Mouse (Mus musculus): Measurements from ENCODE around the gene Mcu.

The Mcu gene

DNA sequence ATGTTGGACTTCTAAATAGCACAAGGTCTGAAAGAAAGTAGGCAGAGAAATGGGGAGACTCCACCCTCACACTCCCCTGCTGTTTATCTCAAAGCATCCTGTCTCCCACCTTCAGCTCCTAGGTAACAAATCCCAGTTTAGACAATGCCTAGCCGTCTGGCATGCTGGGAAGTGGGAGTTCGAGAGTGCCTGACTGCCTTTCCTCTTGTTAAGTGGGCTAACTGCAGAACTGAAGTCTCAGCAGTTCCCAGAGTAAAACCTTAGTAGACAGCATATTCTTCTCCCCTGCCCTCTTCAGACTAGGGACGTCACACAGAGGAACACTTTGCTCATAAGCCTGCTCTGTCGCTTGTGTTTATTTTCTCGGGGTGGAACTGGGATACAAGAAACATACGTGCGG, 69.1 kb downstream of the Mcu start:
- no peak for TF ChIP-seq CTCF (conservative IDR thresholded peaks at IDR 0.05; ENCODE audit: low read length)
- 0 out of 2 replicates have a peak, but pooled peaks have one; percentile 10 for TF ChIP-seq NANOG (IDR thresholded peaks at IDR 0.05; ENCODE audit: borderline replicate concordance, low read length)
- no peak for TF ChIP-seq POU5F1 (IDR thresholded peaks at IDR 0.05; ENCODE audit: borderline replicate concordance, low read length)
- H3K4me3 ChIP-seq (replicated peaks; ENCODE audit: low read length), result peak overlapping the region; percentile 49
- peaks cover 9% of the 10 kb centered on the region for H3K9me3 ChIP-seq (ENCODE audit: low read length)

DNA sequence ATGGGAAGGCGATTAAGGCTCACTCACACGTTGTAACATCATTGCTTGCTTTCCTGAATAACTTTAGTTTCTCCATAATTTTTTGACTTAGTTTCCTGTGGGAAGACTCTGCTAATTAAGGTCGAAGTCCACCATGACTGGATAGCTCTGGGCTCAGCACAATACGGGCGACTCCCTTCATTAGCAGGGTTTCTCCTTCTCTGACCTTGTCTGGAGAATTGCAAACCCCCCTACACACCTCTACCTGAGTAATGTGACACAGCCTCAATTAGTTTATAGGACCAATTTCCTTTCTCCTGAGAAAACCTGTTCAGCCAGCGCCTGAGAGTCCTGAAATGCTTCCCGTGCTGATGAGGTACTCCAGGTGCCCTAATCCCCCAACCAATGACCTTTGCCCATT, 71.3 kb downstream of the Mcu start:
- H3K4me3 ChIP-seq (replicated peaks; ENCODE audit: low read length), result no peak overlapping the region
- no peak for TF ChIP-seq CTCF (conservative IDR thresholded peaks at IDR 0.05; ENCODE audit: low read length)
- TF ChIP-seq NANOG (IDR thresholded peaks at IDR 0.05; ENCODE audit: borderline replicate concordance, low read length), result no peak
- TF ChIP-seq POU5F1 (IDR thresholded peaks at IDR 0.05; ENCODE audit: borderline replicate concordance, low read length), result no peak
- H3K36me3 ChIP-seq (ENCODE audit: insufficient read depth, low read length), result no peaks in the 10 kb centered on the region; the same call in 1 of the 2 replicates
- peaks cover 9% of the 10 kb centered on the region for H3K9me3 ChIP-seq (ENCODE audit: low read length)
- H3K4me1 ChIP-seq (replicated peaks; ENCODE audit: low read depth, low read length), result peaks cover 59% of the 10 kb centered on the region
- no peaks in the 10 kb centered on the region for H3K27me3 ChIP-seq (ENCODE audit: insufficient read depth, low read length)

More for the DNA sequence above, 69.1 kb downstream of the Mcu start:
- no peaks in the 10 kb centered on the region; the same call in 1 of the 2 replicates for H3K36me3 ChIP-seq (ENCODE audit: insufficient read depth, low read length)
- peaks cover 74% of the 10 kb centered on the region for H3K4me1 ChIP-seq (replicated peaks; ENCODE audit: low read depth, low read length)
- H3K27me3 ChIP-seq (ENCODE audit: insufficient read depth, low read length), result no peaks in the 10 kb centered on the region

DNA sequence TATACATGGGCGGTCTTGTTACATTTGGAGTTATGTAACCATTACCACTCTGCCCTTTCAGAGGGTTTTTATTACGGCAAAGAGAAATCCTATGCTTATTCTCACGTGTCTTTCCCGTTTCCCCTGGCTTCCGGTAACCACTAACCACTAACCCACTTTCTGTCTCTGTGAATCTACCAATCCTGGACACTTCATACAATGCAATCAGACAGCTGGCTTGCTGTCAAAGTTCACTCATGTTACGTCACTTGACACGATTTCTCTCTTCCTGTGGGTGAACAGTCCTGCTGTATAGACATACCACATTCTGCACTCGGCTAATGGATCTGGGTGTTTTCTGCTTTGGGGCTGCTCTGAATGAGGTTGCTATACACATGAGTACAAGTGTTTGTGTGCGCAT, 73.1 kb downstream of the Mcu start:
- Histone ChIP-seq H3K9me3 (ENCODE audit: low read length) (peaks cover 9% of the 10 kb centered on the region), H3K4me3 (replicated peaks; ENCODE audit: low read length) (no peak overlapping the region), H3K4me1 (replicated peaks; ENCODE audit: low read depth, low read length) (peaks cover 62% of the 10 kb centered on the region), H3K27me3 (ENCODE audit: insufficient read depth, low read length) (no peaks in the 10 kb centered on the region), H3K36me3 (ENCODE audit: insufficient read depth, low read length) (no peaks in the 10 kb centered on the region; the same call in 1 of the 2 replicates)
- TF ChIP-seq NANOG (IDR thresholded peaks at IDR 0.05; ENCODE audit: borderline replicate concordance, low read length) (no peak), POU5F1 (IDR thresholded peaks at IDR 0.05; ENCODE audit: borderline replicate concordance, low read length) (no peak), CTCF (conservative IDR thresholded peaks at IDR 0.05; ENCODE audit: low read length) (no peak)

DNA sequence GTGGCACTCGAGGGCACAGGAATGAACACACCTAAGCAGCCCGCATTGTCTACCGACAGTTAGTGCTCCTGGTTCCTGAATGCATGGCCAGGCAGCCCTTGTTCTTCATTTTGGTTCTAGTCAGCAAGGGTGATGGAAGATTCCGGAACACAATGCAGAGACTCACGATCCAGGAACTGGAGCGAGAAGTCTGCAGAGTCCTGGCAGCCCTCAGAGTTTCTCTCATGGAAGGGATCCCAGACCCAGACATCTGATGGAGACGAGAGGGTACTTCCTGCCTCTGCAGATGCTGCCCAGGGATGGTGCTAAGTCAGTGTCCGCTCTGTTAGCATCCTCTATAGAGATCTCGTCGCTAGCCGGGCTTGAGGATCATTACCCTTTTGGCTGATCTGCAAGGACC, 75.0 kb downstream of the Mcu start:
- H3K27me3 ChIP-seq (ENCODE audit: insufficient read depth, low read length), result no peaks in the 10 kb centered on the region
- H3K4me1 ChIP-seq (replicated peaks; ENCODE audit: low read depth, low read length), result peaks cover 58% of the 10 kb centered on the region
- peaks cover 7% of the 10 kb centered on the region for H3K9me3 ChIP-seq (ENCODE audit: low read length)
- no peaks in the 10 kb centered on the region; the same call in 1 of the 2 replicates for H3K36me3 ChIP-seq (ENCODE audit: insufficient read depth, low read length)
- TF ChIP-seq POU5F1 (IDR thresholded peaks at IDR 0.05; ENCODE audit: borderline replicate concordance, low read length), result no peak
- no peak for TF ChIP-seq NANOG (IDR thresholded peaks at IDR 0.05; ENCODE audit: borderline replicate concordance, low read length)
- no peak for TF ChIP-seq CTCF (conservative IDR thresholded peaks at IDR 0.05; ENCODE audit: low read length)
- H3K4me3 ChIP-seq (replicated peaks; ENCODE audit: low read length), result no peak overlapping the region

DNA sequence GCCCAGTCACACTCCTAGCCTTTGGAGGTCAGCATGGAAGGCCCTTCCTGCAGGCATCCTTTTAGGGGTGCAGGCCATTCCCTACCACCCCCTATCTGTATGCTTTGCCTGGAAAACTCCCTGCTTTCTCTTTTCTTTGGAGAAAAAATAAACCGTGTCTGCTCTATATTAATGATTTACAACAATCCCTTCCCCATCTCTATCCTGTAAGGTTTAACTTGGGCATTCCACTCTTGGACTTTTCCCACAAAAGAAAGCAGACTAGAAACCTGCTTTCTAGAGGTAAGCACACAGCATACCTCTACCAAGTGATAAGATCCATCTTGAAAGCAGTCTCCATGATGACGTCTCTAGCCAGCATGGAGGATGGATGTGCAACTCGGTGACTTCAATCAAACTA, 75.9 kb downstream of the Mcu start:
- H3K9me3 ChIP-seq (ENCODE audit: low read length), result no peaks in the 10 kb centered on the region
- no peak overlapping the region for H3K4me3 ChIP-seq (replicated peaks; ENCODE audit: low read length)
- H3K4me1 ChIP-seq (replicated peaks; ENCODE audit: low read depth, low read length), result peaks cover 54% of the 10 kb centered on the region
- H3K36me3 ChIP-seq (ENCODE audit: insufficient read depth, low read length), result no peaks in the 10 kb centered on the region
- no peaks in the 10 kb centered on the region for H3K27me3 ChIP-seq (ENCODE audit: insufficient read depth, low read length)
- TF ChIP-seq CTCF (conservative IDR thresholded peaks at IDR 0.05; ENCODE audit: low read length), result no peak
- TF ChIP-seq NANOG (IDR thresholded peaks at IDR 0.05; ENCODE audit: borderline replicate concordance, low read length), result no peak
- no peak for TF ChIP-seq POU5F1 (IDR thresholded peaks at IDR 0.05; ENCODE audit: borderline replicate concordance, low read length)

DNA sequence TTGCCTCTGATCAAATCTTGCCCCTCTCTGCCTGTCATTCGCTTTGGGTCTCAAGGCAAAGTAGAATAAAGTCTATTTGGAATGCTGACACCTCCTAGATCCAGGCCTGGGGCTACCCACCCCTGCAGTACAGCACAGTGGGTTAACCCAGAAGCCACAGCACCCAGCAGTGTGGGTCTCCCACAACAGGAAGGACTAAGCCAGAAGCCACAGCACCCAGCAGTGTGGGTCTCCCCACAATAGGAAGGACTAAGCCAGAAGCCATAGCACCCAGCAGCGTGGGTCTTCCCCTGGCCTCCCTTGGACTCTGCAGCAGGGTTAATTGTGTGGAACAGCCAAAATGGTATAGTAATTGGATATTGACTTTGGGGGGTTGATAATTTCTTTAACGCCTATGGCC, 76.4 kb downstream of the Mcu start:
- TF ChIP-seq POU5F1 (IDR thresholded peaks at IDR 0.05; ENCODE audit: borderline replicate concordance, low read length) (no peak), CTCF (conservative IDR thresholded peaks at IDR 0.05; ENCODE audit: low read length) (no peak), NANOG (IDR thresholded peaks at IDR 0.05; ENCODE audit: borderline replicate concordance, low read length) (no peak)
- no peaks in the 10 kb centered on the region for H3K9me3 ChIP-seq (ENCODE audit: low read length)
- H3K36me3 ChIP-seq (ENCODE audit: insufficient read depth, low read length), result no peaks in the 10 kb centered on the region
- H3K4me1 ChIP-seq (replicated peaks; ENCODE audit: low read depth, low read length), result peaks cover 49% of the 10 kb centered on the region
- H3K4me3 ChIP-seq (replicated peaks; ENCODE audit: low read length), result no peak overlapping the region
- no peaks in the 10 kb centered on the region for H3K27me3 ChIP-seq (ENCODE audit: insufficient read depth, low read length)

DNA sequence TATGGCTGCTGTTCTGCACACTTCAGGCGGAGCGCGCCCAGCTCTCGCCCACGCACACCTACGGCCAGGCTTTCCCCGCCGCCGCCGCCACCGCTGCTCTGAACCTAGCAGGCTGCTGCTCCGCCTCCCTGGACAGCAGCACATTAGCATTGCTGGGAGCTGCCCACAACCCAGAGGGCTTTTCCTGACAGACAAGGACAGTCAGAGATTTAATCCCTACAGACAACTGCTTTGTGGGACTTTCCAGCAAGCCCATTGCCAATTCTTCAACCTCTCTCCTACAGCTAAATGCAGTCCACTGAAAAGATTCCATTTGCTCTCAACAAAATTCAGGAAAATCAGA, 77.0 kb downstream of the Mcu start:
- H3K9me3 ChIP-seq (ENCODE audit: low read length), result no peaks in the 10 kb centered on the region
- TF ChIP-seq CTCF (conservative IDR thresholded peaks at IDR 0.05; ENCODE audit: low read length) (no peak), POU5F1 (IDR thresholded peaks at IDR 0.05; ENCODE audit: borderline replicate concordance, low read length) (no peak), NANOG (IDR thresholded peaks at IDR 0.05; ENCODE audit: borderline replicate concordance, low read length) (no peak)
- peak overlapping the region; percentile 66 for H3K4me3 ChIP-seq (replicated peaks; ENCODE audit: low read length)
- H3K36me3 ChIP-seq (ENCODE audit: insufficient read depth, low read length), result no peaks in the 10 kb centered on the region
- no peaks in the 10 kb centered on the region for H3K27me3 ChIP-seq (ENCODE audit: insufficient read depth, low read length)
- H3K4me1 ChIP-seq (replicated peaks; ENCODE audit: low read depth, low read length), result peaks cover 43% of the 10 kb centered on the region

DNA sequence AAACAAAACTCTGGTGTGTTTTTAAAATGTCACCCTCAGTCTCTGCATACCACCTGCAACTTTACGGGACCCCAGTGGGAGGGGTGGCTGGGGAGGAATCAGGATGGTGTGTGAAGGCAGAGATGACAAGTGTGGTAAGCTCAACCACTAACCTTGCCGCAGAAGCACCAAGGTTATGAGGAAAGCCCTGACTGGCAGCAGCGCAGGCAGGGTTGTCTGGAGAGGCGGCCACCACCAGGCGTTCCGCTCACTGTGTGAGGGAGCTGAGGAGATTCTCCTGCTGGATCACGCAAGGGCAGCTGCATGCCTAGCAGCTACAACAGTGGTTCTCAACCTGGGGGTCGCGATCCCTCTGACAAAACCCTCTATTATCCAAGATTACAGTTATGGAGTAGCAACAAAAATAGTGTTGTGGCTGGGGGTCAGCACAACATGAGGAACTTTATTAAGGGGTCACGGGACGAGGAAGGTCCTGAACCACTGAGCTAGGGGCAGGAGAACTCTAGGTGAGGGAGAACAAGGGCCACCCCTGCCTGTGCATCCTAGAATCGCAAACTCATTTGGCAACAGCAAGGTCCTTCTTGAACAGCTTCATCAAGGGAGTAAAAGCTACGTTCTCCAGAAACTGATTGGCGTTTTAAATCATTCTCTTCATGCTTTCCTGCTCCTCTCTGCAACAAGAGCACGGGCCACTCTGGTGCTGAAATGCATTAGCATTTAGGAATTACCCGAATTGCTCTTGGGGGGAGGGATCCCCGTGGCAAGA, 77.5 kb downstream of the Mcu start:
- Histone ChIP-seq H3K4me1 (replicated peaks; ENCODE audit: low read depth, low read length) (peaks cover 40% of the 10 kb centered on the region), H3K36me3 (ENCODE audit: insufficient read depth, low read length) (no peaks in the 10 kb centered on the region), H3K4me3 (replicated peaks; ENCODE audit: low read length) (peak overlapping the region; percentile 66), H3K27me3 (ENCODE audit: insufficient read depth, low read length) (no peaks in the 10 kb centered on the region), H3K9me3 (ENCODE audit: low read length) (no peaks in the 10 kb centered on the region)
- TF ChIP-seq CTCF (conservative IDR thresholded peaks at IDR 0.05; ENCODE audit: low read length), result no peak
- TF ChIP-seq POU5F1 (IDR thresholded peaks at IDR 0.05; ENCODE audit: borderline replicate concordance, low read length), result no peak
- no peak for TF ChIP-seq NANOG (IDR thresholded peaks at IDR 0.05; ENCODE audit: borderline replicate concordance, low read length)

Data from E14TG2a.4 (cell line).